Mouse (Mus musculus): ENCODE results near the gene Gm20388. TPM values are rescaled to one million over a fixed set of nuclear protein-coding genes. Genes with fewer than 3 reads are reported as not detected.

Gene Gm20388
- total RNA-seq, 1 experiment from 2014 or later: 35.7 TPM

DNA sequence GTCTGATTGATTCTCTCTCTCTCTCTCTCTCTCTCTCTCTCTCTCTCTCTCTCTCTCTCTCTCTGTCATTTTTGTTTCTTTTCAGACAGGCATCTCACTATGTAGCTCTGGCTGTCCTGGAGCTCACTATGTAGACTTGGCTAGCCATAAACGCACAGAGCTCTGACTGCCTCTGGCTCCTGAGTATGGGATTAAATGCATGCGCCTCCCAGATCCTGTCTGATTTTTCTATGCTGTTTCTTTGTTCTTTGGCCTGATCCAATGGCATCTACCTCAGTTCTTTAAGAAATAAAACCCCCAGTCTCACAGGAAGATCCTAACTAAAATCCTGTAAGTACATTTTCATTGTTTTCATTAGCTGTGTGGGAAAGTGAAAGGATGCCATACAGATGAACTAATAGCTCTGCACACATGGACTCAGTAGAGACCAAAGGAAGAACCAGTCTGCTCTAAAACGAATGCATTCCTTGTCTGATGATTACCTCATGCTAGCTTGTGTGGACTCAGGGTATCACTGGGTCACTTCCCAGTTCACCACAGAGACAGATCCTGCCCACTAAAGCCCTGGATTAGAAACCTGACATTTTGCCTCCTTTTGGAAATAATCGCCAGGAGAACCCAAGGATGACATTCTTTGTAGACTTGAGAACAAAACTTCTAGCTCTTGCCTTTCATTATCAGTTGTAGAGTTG lies 4156.6 kb downstream of the Gm20388 start:
- no peak for ATAC-seq (replicated peaks; ENCODE audit: low read depth, poor library complexity, severe bottlenecking)

DNA sequence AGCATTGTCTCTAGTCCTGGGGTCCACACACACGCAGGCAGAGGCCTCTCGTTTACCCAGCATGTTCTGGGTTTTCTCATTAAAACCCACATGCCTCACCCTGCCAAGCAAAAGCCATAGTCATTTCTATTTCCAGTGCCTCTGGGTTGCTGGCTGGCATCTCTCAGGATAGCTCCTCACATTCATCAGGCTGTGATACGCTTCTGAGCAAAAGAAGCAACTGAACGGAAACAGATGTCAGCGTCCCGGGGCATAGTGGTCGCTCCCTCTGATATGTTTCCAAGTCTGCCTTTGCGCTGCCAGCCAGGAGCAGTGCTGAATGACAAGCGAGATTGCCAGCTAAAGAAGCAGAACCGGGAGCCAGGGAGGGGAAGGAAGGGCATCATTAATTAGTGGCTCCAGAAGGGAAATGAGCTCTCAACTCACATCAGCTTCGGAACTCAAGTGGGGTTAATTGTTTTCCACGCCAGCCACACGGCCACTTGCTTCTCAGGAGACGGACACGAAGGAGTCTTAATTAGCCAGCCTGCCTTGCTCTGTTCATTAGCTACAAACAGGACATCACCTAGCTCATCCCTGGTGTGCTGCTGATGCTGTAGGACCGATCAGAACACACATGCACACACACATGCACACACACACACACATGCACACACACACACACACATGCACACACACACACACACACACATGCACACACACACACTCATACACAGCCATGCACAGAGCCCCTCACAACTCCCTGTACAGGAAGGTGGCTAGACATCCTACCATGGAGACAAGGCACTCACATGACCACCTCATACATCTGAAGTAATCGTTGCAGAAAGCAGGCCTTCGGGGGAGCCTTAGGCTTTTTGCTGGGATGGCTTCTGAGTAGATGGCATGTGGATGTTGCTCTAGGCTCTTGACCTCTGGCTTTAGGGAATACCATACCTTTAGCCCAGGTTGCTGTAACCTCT lies 4160.0 kb downstream of the Gm20388 start:
- ATAC-seq (replicated peaks; ENCODE audit: low read depth, poor library complexity, severe bottlenecking): peak; percentile 76

DNA sequence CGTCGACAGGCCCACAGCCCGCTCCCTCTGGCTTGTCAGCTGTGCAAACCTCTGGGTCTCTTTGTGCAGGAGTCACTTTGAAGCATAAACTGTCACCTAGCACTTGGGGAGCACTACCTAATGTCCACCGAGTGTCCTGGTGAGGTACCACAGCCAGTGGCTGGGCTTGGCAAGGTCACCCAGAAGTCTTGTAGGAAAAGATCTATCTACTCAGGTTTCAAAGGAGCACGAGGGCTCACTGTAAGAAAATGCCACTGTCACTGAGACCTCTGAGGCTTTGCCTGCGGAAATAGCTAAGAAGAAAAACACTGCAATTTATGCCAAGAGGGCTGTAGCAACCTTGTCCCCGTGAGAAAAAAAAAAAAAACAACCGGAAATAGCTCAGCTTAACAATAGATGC lies 4165.3 kb downstream of the Gm20388 start:
- no peak for ATAC-seq (replicated peaks; ENCODE audit: low read depth, poor library complexity, severe bottlenecking)

DNA sequence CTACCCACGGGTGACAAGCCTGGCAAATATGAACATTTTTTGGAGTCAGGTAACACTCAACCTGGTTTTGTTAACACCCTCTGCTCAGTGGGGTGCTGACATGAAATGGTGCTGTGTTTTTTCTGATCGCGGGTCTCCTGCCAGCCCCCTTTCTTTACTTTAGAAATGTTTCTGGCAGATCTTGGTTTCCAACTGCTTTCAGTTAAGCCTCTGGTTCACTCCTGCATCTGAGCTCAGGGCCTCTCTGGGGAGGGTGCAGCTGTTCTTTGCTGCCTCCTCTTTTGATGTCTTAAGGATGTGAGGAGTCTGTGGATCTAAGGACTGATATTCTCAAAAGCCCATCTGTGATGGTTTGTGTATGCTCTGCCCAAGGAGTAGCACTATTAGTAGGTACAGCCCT lies 4165.8 kb downstream of the Gm20388 start:
- ATAC-seq (replicated peaks; ENCODE audit: low read depth, poor library complexity, severe bottlenecking): no peak

DNA sequence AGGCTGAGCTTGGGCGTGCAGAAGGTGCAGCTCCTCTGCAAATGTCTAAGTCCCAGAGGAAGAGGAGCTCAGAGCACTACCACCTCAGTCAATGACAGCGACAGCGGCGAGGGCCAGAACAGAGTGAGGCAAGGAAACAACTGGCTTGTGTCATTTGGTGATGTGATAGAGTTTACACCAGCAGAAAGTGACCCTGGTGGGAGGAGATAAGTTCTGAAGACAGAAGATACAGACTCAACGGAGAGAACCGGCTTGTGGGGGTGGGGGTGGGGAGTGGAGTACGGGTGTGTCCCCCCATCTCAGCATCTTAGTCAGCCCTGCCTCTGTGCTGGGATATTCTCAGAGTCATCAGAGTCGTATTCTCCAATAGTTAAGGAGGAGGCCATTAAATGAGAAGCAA lies 4166.7 kb downstream of the Gm20388 start:
- ATAC-seq (replicated peaks; ENCODE audit: low read depth, poor library complexity, severe bottlenecking): peak; percentile 67

DNA sequence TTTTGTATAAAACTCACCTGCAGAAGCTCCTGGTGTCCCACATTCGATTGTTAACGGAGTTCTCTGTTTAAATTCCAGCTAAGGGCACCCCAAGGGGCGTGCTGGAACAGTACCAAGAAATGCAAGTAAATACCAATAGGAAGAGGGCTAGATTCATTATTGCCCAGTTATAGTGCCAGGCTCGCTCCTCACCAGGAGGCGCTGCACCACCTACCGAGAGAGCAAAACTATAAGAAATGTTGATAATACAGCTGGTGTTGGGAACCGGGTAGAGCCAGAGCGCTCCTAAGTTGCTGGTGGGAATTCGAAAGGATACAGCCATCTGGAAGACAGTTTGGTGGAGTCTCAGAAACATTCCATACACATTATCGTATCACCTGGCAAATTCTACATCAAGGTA lies 4167.4 kb downstream of the Gm20388 start:
- no peak for ATAC-seq (replicated peaks; ENCODE audit: low read depth, poor library complexity, severe bottlenecking)

DNA sequence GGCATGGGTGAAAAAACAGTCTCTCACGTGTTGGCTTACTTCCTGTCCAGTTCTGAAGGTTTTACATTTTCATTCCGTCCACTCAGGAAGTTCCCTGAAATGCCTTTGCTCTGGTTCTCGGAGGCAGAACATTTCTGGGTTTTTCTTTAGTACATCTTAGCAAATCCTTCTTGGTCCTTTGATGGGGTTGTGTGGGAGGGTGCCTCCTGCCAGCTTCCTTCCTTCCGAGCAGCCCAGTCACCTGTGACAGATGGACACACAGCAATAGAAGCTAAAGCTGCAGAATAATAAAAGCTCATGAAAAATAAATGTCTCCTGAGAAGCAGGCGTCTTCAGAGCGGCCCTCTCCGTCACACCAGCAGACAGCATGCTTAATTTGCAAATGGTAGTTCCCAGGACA lies 4168.3 kb downstream of the Gm20388 start:
- no peak for ATAC-seq (replicated peaks; ENCODE audit: low read depth, poor library complexity, severe bottlenecking)

DNA sequence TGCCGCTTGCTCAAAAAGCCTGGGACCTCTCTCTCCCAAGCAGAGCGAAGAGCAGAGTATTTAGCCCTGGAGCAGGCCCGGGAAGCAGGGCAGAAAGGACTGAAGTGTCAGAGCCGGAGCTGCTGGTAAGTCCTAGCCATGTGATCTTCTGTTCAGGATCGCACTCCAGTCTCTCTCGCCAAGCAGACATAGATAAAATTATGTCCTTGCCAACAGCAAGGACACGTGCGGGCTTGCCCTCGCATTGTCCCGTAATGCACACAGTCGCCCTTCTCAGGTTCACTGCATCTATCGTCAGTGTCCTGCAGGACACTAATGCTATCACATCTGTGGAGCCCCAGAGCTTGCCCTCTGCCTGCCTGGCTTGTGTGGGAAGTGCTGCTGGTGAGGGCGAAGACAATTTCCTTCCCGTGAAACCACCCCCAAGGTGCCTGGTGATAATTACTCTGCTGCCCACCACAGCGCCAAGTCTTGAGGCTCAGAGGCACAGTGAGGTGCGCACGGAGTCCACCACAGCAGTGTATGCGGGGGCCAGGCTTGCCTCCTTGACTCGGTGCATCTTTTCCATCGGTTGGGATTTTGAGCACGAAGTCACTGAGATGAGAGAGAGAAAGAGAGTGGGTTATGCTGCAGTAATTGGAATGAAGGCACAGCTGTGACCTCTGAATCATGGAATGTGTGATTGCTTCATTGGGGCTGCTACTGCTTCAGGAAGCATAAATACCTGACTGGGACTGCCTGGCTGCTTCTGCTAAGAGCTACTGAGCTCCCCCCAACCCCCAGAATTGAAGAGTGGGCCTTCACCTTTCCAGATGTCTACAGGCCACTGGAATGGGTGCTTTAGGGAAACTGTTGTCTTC lies 4170.1 kb downstream of the Gm20388 start:
- peak; percentile 57 for ATAC-seq (replicated peaks; ENCODE audit: low read depth, poor library complexity, severe bottlenecking)

DNA sequence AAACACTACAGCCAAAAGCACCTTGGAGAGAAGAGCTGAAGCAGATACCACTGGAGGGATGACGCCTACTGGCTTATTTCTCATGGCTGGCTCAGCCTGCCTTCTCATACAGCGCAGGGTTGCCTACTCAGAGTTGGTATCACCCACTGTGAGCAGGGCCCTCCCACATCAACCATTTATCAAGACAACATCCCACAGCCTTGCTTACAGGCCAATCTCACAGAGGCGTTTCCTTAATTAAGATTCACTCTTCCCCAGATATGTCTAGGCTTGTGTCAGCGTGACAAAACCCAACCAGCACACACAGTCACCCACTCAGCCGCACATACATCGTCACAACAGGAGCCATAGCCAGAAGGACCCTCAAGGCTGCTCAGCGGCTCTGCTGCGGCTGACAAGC lies 4172.0 kb downstream of the Gm20388 start:
- ATAC-seq (replicated peaks; ENCODE audit: low read depth, poor library complexity, severe bottlenecking): no peak; the same call in 1 of the 2 replicates

DNA sequence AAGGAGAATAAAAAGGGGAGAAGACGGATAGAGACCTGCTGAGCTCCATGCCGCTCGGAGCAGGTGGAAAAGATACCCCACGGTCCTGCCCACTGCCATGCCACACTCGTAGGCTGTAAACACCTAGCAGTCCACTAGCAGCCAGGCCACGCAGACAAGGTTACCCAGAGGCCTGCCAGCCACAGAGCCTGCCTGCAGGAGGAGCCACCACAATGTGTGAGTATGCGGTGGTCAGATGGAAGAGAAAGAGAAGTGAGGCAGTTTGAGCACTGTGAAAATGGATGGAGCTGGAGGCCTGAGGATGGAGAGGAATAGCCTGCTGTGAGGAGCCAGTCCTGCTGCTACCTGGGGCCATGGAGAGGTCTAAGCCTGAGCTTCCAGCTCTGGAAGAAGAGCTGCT lies 4173.0 kb downstream of the Gm20388 start:
- no peak for ATAC-seq (replicated peaks; ENCODE audit: low read depth, poor library complexity, severe bottlenecking)

DNA sequence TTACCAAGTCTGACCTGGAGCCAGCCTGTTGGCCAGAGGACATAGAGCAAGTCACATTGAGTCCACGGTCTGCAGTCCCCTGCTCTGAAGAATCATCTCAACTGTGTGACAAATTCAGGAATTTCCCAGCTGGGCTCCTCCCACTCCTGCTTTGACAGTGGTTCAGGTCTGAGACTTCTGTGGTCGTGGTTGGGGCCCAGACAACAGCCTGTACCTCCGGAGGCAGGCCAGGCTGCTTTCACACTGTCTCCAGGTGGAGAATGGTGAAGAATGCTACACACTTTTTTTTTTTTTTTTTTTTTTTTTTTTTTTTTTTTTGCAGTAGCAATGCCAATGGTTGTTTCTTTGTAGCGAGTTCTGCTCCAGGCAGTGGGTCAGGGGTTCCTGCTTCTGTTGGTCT lies 4175.0 kb downstream of the Gm20388 start:
- ATAC-seq (replicated peaks; ENCODE audit: low read depth, poor library complexity, severe bottlenecking): no peak

DNA sequence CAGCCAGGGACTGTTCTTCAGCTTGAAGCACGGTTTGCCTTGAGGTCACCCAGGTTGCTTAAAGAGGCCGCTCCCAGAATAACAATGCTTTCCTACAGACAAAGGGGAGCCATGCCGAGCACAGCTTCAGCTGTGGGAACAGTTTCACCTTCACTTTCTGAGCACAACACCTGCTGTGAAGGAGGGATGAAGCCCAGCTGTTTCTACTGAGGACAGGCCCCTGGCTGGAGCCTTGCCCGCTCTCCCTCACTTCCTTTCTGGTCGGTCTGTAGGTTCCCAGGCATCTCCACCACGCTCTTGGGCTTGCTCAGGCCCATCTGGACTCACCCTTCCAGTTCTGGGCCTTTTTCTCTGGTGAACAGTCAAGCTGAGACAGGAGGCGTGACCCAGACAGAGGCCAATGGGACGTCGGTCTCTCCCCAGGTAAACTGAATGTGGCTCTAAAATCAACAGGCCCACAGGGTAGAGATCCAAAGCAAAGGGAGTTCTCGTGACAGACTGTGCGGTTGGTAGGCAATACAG lies 4177.5 kb downstream of the Gm20388 start:
- ATAC-seq (replicated peaks; ENCODE audit: low read depth, poor library complexity, severe bottlenecking): no peak

DNA sequence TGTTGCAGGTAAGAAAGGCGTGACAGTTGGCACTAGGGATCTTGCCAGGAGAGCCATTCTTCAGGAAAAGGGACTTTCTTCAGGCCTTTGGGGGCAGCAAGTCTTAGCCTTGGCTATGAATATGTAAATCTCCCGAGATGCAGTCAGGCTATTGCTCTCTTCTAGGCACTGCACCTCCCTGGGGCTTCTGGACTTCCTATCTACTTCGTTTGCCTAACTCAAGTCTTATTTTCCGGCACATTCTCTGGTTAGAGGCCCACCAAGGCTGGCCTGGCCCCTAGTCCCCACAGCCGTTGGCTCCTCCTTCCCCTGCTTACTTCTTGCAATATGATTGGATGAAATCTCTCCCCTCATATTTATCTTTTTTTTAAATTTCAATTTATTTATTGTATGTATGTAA lies 4178.4 kb downstream of the Gm20388 start:
- ATAC-seq (replicated peaks; ENCODE audit: low read depth, poor library complexity, severe bottlenecking): no peak

DNA sequence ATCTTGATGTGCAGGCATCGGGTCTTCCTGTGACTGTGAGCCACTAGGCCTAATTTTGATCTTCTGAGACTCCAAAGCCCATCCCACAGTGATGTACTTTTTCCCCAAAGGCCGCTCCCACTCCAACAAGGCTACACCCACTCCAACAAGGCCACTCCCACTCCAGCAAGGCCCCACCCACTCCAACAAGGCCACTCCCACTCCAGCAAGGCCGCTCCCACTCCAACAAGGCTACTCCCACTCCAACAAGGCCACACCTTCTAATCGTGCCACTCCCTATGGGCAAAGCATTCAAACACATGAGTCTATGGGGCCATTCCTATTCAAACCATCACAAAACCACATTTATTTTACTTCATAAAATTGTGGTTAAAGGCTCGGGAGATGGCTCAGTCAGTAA lies 4179.8 kb downstream of the Gm20388 start:
- no peak for ATAC-seq (replicated peaks; ENCODE audit: low read depth, poor library complexity, severe bottlenecking)

DNA sequence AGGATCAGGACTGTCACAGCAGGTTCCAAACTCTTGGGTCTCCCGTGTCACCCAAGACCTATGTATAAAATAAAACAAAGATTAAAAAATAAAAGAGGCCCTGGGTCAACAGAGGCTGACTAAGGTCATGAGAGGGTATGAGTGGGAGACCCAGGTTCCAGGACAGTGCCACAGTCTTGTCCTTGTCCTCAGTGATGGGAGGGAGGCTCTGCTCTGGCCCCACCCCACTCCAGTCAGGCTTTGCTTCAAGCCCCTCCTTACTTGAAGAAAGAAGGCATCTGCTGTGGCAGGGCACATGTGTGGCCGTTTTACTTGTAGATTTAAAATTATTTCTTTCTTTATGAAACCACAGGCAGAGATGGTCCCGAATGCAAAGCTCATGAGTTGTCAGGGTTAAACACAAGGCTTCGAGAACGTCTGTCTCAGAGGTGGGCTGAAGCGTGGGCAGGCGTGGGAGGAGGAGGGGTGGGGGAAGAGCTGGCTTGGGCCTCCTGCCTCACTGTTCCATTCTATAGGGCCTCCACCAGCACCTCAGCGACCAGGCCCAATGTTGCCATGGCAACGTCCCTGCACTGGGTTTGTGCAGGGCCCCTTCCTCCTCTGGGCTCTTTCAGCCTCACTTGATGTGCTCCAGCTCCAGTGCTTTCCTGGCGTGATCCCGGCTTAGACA lies 4188.4 kb downstream of the Gm20388 start:
- no peak for ATAC-seq (replicated peaks; ENCODE audit: low read depth, poor library complexity, severe bottlenecking)

DNA sequence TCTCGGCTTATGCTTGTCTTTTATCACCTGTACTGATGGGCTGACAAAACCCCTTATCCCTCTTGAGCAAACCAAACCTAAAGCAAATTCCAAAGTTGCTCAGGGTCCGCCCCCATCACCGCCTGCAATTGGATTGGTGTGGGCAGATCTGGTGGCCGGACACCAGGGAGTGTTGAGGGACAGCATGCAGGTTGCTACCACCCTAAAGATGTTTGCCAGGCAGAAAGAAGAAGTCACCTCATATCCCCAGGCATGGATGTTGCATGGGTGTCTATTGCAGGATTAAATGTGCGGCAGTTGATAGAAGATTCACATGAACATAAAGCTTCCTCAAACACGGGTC lies 4189.0 kb downstream of the Gm20388 start:
- no peak for ATAC-seq (replicated peaks; ENCODE audit: low read depth, poor library complexity, severe bottlenecking)

DNA sequence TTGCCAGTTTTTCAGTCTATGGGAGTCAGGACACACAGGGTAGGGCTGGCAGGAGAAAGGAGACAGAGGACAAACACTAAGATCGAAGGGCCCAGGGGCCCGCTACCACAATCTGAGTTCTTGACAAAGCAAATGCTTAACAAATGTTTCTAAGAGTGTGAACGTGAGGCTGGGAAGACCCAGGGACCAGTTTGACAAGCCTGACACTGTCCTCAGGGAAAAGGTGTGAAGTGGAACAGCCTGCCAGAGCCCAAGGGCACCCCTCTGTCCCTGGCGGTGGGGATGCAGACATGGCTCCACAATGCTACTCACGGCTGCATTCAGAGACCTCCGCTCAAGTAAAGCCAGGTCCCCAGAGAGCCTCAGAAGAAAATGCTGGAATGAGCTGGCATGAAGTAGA lies 4195.2 kb downstream of the Gm20388 start:
- no peak for ATAC-seq (replicated peaks; ENCODE audit: low read depth, poor library complexity, severe bottlenecking)

DNA sequence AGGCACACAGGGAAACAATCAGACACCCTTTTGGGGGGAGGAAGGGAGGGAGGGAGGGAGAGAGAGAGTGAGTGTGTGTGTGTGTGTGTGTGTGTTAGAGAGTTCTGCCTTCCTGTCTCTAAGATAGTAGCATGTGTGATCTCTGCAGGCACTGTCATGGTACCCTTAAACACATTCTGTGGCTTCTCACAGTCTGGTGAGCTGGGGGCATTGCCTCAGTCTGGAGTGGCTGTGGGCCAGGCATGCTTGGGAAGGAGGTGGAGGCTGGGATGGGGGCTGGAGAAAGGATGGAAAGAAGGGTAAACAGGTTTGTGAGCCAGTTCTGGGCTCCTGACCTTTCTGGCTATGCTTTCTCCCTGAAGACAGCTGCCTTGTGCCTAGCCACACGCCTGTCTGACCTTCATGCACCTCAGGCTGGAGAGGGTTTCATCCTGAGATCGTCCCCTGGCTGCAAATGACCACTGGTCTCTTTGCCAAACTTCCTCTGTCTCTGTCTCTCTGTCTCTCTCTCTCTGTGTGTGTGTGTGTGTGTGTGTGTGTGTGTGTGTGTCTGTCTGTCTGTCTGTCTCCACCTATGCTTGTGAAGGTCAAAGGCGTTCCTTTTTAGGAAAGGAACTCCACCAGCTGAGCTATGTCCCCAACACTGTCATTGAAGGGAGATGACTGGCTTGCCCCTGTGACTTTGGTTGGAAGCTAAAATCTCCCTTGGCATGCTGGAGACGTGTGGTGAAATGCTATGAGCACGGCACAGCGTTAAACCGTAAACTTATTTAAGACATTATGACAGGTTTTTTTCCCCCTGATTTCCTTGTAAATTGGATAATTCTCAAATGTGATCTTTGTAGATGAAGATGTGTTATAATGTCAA lies 4195.9 kb downstream of the Gm20388 start:
- ATAC-seq (replicated peaks; ENCODE audit: low read depth, poor library complexity, severe bottlenecking): no peak

DNA sequence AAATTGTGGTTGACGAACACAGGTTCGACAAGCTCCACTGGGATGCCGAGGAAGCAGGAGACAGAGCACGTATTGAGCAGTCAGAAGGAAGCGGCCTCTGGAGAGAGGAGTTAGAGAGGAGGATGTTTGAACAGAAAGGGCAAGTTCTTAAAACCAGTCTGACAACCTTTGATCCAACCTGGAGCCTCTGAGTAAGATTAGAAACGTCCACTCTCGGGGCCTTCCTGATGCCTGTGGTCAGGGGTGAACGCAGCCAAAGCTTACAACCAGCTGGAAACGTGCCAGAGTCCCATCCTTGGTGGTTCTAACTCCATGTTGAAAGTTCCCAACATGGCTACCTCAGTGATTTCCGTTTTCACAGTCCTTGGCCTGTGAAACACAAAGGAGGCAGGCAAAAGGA lies 4202.5 kb downstream of the Gm20388 start:
- ATAC-seq (replicated peaks; ENCODE audit: low read depth, poor library complexity, severe bottlenecking): no peak

All from common myeloid progenitor, adult 5-6 weeks (primary cell).